Mouse (Mus musculus): ENCODE data around the gene Aplnr.

DNA sequence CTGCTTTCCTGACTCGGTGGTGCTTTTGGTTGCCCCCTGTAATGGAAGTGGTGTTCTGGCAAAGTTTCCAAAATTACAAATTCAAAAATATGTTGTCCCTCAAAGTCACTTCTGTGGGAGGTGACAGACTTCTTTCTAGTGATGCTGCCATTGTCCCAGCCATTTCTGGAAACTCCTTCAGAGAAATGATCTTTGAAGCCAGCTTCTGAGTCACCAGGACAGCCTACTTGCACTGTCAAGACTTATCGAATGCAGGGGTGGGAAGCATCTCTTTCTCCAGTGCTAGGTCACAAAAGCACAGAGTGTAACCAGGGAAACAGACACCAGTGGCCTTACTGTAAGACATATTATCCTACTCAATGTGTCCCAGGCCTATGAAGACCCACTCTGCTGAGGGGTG lies 15.2 kb downstream of the Aplnr start:
- TF ChIP-seq POLR2A (IDR thresholded peaks at IDR 0.05; ENCODE audit: extremely low read depth, insufficient read depth, low read length) (no peak), CTCF (IDR thresholded peaks at IDR 0.05; ENCODE audit: extremely low read depth, insufficient read depth, low read length) (no peak)
